Mouse (Mus musculus) adrenal gland, adult 18-20 months (tissue): ENCODE measurements around the gene Nck1. TPM values are rescaled to one million over a fixed set of nuclear protein-coding genes. Genes with fewer than 3 reads are reported as not detected.

Source experiments
- DNase-seq, 2 experiments: peaks; one replicate each; pipeline ENCODE4 v3.0.0; 2021 to 2022; ENCODE audit warnings: low spot score in 2 of 2
- total RNA-seq, 2 experiments: library from RNA; stranded (reverse); gene quantifications; 1 replicate in 1 of 2; 2 replicates in 1 of 2; pipeline ENCODE4 v1.2.3; 2021

Nck1 gene
- total RNA-seq, 2 experiments from 2014 or later: 49.3 to 49.9 TPM

- no peak for DNase-seq
Measured at GRCm38 (mm10) chr9:100535618-100536262, 10.2 kb downstream of the Nck1 start.

DNA sequence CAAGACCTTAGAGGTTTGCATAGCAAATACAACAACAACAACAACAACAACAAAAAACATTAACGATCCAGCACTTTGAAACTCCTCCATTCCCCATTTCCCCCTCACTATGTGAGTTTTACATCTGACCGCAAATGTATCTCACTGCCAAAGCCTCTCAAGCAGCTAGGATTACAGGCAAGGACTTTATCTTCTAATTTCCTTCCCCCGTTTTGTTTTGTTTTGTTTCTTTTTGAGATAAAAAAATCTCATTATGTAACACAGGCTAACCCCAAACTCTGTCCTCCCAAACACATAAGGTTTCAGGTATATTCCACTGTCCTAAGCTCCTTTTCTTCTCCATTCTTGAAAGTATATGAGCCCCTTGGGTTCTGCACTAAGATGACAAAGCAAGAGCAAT, 11.2 kb downstream of the Nck1 start:
- no peak for DNase-seq

GRCm38 (mm10) chr9:100532847-100533505, 13.0 kb downstream of the Nck1 start:
- DNase-seq: no peak

DNA sequence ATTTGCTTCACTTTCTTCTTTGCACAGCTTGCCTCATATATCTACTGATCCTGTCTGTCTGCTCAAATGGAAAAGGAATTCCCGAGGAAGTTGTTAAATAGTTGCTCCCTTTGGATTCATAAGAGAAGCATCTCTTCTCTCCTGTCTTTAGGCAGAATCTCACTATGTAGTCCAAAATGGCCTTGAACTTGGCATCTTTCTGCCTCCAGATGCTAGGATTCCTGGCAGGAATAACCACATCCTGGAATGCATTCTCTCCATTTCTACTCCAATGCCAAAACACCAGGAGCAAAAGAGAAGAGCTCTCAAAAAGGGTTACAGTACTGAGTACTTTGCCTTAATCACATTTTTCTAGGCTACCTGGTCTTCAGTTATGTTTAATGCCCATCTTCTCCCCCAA, 14.6 kb downstream of the Nck1 start:
- no peak for DNase-seq

DNA sequence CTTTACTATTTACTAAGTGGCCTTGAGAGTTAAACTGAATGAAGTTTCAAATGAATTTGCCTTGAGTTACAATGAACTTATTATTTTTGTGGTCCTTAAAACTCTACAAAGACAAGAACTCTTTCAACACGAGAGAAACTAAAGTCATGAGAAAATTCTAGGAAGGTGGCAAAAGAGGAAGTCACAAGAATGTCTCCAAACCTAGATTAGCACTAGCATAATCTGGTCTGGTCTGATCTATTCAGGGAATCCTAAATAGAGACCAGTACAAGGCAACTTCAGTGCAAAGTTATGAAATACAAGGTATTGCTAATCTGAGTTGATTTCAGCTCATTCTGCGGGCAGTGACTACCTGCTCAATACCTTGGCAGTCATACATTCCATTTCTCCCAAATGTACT, 20.7 kb downstream of the Nck1 start:
- no peak for DNase-seq

- DNase-seq: no peak
Measured at GRCm38 (mm10) chr9:100522029-100522428, 23.9 kb downstream of the Nck1 start.

- DNase-seq: peak in 1 of 2 experiments; percentile 51
Measured at GRCm38 (mm10) chr9:100520586-100520985, 25.3 kb downstream of the Nck1 start.

- DNase-seq: no peak
Measured at GRCm38 (mm10) chr9:100520012-100520411, 25.9 kb downstream of the Nck1 start.

- no peak for DNase-seq
Measured at GRCm38 (mm10) chr9:100507581-100507980, 38.4 kb downstream of the Nck1 start.

DNA sequence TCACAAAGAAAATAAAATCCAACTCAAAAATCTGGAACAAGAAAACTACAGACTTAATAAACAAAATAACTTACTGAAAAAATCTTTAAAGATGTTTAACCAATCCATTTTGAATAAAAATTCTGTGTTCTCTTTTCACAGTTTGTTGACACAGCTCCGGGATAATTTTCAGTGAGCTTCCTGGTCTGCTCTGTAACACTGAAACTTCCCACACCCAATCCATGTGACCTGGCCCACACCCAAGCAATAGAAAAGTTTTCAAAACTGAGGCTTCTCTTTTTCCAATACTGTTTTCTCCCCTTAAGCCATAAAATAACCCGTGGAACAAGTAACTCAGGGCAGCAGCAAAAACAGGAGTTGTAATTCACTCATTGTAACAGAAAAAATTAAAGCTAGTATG, 39.3 kb downstream of the Nck1 start:
- peak in 1 of 2 experiments; percentile 38 for DNase-seq

DNA sequence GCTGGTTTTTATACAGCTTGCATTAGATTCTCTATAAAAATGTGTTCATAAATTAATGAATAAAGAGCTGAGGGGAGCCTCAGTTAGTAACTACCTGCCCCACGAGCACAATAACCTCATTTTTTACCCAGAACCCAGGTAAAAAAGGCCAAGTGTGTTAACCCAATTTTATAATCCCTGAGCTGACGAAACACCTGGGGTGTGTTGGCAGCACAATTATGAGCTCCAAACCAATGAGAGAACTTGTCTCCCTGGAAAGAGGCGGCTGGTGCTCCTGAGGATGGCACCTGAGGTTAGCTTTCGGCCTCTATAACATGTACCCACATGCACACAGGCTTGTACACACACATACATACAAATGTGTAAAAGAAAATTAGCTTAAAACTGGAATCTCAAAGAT, 40.4 kb downstream of the Nck1 start:
- DNase-seq: no peak

DNA sequence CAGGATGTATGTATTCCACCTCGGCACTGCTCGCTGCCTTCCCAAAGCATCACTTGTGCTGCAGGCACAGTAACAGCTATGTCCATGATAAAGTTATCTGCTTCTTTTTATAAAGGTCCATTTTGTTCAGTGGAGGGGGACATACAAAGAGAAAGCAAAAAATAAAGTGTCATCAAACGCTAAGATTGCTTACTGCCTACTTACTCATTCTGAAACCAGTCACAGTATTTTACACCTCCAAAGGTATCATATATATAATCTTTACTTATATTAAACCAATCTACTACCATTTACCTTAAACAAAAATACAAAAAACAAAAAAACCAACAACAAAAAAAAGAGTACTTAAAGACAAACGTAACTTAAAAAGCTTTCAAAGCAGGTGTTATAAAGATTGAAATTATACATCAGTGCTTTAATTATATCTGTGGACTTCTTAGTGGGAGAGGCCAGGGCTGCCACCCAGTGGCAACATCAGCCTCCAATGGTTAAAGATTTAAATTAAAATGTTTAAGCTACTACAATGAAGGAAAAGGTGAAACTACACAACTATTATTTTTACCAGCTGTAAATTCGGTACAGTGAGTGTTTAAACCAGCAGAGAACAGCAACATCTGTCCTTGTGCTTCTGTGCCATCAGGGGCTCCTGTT, 52.2 kb downstream of the Nck1 start:
- DNase-seq: no peak

DNA sequence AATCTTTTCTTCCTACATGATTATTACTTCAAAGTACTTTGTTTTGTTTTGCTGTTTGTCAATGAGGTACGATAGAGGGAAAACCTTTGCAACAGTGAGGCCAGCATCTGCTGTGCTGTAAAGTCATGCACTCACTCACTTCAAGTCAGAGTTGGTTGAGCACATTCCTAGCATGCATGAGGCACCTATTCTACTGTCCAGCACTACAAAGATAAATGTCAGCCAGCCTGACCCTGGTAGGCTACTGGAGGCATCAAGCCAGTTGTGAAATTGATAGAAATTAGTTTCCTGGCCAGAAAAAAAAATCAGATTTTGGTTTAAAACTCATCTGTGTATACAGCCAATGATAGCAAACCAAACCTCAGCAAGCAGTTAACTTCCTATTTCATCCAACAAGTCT, 54.5 kb downstream of the Nck1 start:
- no peak for DNase-seq

DNA sequence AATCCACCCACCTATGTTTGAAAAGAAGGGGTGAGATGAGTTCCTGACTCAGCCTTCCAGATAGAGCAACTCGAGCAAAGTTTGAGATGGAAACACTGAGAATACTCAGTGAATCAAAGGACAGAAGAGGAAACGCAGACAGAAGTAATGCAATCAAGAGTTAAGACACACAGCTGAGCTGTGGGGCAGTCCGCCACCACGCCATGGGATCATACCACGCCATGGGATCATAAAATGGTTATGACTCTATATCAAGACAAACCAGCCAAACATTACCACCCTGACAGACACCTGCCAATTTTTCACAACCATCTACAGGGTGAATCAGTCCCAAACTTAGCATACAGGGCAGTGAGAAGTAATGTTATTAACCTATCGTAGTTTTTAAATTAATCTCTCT, 57.0 kb downstream of the Nck1 start:
- no peak for DNase-seq

- no peak for DNase-seq
Measured at GRCm38 (mm10) chr9:100488056-100488713, 57.7 kb downstream of the Nck1 start.

GRCm38 (mm10) chr9:100486431-100486830, 59.5 kb downstream of the Nck1 start, which contains the start of gene Il20rb:
Gene Il20rb (minus strand): TSS chr9:100486788.
- no peak for DNase-seq

- no peak for DNase-seq
Measured at GRCm38 (mm10) chr9:100483318-100483717, 62.6 kb downstream of the Nck1 start.

GRCm38 (mm10) chr9:100481626-100482025, 64.3 kb downstream of the Nck1 start:
- DNase-seq: no peak

GRCm38 (mm10) chr9:100474056-100474455, 71.9 kb downstream of the Nck1 start:
- no peak for DNase-seq

- no peak for DNase-seq
Measured at GRCm38 (mm10) chr9:100473361-100473760, 72.6 kb downstream of the Nck1 start.

DNA sequence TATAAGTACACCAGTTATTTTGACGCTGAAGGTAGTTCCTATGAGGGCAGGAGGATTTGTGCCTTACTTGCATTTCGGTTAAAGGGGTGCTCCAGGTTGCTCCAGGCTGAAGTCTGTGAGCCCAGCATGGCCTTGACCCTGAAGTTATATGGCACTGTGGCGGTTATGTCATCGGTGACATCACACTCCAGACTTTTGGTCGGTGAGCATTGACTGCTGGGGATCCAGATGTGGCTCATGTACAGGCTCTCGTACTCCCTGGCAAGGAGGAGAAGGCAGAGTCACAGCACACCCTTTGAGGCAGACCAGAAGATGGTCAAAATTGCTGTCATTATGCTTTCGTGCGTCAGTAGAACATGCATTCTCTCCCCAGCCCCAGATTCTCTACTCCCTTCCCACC, 73.0 kb downstream of the Nck1 start:
- no peak for DNase-seq

DNA sequence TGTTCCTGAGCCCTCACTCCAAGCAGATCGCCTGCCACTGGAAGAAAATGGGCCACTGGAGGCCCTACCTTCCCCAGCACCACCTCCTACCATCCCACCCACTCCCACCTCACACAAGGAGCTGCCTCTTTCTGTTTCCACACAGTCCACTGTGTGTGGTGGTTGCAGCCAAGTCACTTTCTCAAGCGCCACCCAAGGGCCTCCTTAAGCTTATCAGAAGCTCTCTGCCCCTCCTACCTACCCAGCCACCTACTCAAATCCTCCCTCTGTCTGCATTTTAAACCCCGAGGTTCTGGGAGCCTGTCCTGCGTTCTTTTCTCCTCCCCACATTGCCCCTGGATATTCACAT, 74.4 kb downstream of the Nck1 start:
- no peak for DNase-seq
